Mouse (Mus musculus) embryonic fibroblast, embryonic 13.5 days (primary cell): ENCODE data around the gene Slc35f1.

Experiments used
- CTCF ChIP-seq: IDR thresholded peaks from 2 replicates; pipeline ENCODE4 v1.5.1; 2011; ENCODE audit warnings: mild to moderate bottlenecking, control low read depth, low read length, moderate library complexity, borderline replicate concordance; ENCODE audit not compliant: insufficient read depth
- POLR2A ChIP-seq: IDR thresholded peaks from 2 replicates; pipeline ENCODE4 v1.6.1; 2011; ENCODE audit warnings: low read depth, mild to moderate bottlenecking, control low read depth, low read length, moderate library complexity

DNA sequence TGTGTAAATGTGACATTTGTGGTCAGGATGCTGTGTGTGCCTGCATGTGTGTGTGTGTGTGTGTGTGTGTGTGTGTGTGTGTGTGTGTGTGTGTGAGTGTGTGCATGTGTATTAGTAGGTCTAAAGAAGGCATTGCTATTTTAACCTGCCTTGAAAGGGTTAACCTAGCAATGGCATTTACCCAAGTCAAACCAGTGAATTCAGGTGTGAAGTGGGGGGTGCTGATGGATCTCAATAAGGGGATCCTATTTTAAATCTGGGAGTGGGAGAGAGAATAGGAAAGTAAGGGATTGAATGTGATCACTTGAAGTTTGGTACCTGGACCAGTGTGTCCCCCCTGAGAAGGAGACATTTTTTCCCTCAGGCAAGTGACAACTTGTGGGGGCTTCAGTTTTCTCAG is 13.4 kb downstream of the Slc35f1 start:
- no peak for TF ChIP-seq CTCF
- TF ChIP-seq POLR2A, result no peak
